Mouse (Mus musculus): ENCODE data around the gene Gmfg. TPM values are rescaled to one million over a fixed set of nuclear protein-coding genes. Genes with fewer than 3 reads are reported as not detected.

Gmfg gene
- total RNA-seq, 2 experiments from 2014 or later = 0.86 to 2.3 TPM

- no peak for DNase-seq (ENCODE audit: low spot score in 2 of 2)
- Histone ChIP-seq H3K27ac (peak overlapping the region; percentile 43; the same call in 1 of the 2 replicates), H3K4me3 (no peak overlapping the region)
- TF ChIP-seq CTCF (conservative IDR thresholded peaks at IDR 0.05) = no peak
These were observed 19.1 kb upstream of the Gmfg start for GRCm38 (mm10) chr7:28418096-28418670.

DNA sequence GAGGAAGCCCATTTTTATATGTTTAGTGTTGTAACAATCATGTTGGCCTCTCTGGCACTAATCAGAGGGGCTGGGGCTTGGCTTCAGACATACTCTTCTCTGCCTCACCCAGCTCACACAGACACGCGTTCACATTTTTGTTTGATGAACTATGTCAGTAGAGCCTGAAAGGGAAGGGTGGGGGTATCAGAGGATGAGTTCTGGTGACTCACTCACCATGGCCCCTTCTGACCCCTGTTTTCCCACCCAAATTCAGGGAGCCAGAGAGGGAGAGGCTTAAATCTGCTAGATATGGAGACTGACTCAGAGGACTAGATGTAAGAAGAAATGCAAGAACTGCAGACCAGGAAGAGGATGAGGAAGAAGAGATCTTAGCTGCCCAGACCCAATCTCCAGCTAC, 17.8 kb upstream of the Gmfg start:
- no peak for TF ChIP-seq CTCF (conservative IDR thresholded peaks at IDR 0.05)
- H3K27ac ChIP-seq = peak overlapping the region; percentile 18; the same call in 1 of the 2 replicates
- H3K4me3 ChIP-seq = no peak overlapping the region
- DNase-seq (ENCODE audit: low spot score in 2 of 2) = no peak

DNA sequence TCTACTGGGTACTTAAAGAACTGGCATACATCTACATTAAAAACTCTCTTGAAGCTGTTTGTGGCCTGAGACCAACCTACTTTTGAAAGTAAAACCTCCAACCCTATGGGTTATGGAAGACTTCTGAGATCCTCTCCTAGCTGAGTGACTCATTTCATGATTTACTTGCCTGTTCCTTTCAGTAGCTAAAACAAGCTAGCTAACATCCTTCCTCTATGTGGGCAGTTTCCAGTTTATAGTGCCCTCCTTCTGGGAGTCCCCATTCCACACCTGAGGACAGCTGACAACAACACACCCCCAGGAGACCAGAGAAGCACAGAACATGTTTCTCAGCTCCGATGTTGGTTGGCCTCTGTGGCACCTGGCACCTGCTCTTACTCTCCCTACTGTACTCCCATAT, 14.2 kb upstream of the Gmfg start:
- Histone ChIP-seq H3K27ac (no peak overlapping the region), H3K4me3 (no peak overlapping the region)
- no peak for TF ChIP-seq CTCF (conservative IDR thresholded peaks at IDR 0.05)
- no peak for DNase-seq (ENCODE audit: low spot score in 2 of 2)

- no peak for DNase-seq (ENCODE audit: low spot score in 2 of 2)
- Histone ChIP-seq H3K27ac (no peak overlapping the region), H3K4me3 (no peak overlapping the region)
- TF ChIP-seq CTCF (conservative IDR thresholded peaks at IDR 0.05) = no peak
These were observed 9.5 kb upstream of the Gmfg start for GRCm38 (mm10) chr7:28427738-28428137.

DNA sequence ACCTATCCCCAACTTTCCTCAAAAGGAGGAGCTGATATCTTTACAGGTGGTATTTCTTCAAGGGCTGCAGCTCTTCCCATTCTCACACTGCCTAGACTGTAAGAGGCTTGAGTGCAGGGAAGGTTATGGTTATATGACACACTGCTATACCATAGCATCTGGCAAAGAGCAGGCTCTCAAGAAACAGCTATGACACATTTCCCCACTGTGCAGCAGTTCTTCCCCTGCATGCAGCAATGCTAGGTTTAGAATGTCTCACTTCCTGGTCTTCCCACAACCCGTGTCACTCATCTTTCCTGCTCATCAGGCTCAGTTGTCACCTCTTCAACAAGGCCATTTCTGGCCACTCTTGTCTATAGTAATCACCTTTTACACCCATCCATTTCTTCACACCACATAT, 6.7 kb upstream of the Gmfg start:
- Histone ChIP-seq H3K4me3 (no peak overlapping the region), H3K27ac (no peak overlapping the region)
- no peak for DNase-seq (ENCODE audit: low spot score in 2 of 2)
- TF ChIP-seq CTCF (conservative IDR thresholded peaks at IDR 0.05) = no peak

GRCm38 (mm10) chr7:28432252-28432651, 5.0 kb upstream of the Gmfg start:
- H3K27ac ChIP-seq = no peak overlapping the region
- no peak overlapping the region for H3K4me3 ChIP-seq
- no peak for TF ChIP-seq CTCF (conservative IDR thresholded peaks at IDR 0.05)
- DNase-seq (ENCODE audit: low spot score in 2 of 2) = no peak

DNA sequence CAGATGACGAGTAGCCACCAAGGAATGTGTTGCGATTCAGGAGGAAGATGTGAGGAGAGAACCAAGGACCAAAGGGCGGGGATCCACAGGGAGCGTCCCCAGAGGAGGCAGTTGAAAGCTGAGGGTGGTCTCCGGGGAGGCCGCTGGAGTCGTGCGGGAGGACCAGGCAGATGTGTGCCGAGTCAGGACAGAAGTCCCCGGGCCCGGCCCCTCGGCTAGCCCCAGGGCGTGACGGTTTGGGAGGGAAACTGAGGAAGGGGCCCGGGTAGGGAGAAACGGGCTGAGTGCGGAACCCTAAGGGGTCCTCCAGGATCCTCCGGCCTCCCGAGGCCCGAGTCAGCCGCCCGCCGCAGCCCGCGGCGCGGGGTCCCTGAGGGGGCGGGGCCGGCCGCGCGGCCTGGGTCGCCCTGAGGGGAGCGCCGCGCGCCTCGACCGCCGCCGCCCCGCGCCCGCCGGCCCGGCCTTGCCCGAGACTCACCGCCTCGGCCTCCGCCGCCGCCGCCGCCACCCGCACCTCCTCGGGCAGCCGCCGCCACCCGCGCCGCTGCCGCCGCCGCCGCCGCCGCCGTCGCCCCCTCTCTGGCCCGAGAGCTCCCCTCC, 1.5 kb upstream of the Gmfg start:
- no peak for DNase-seq (ENCODE audit: low spot score in 2 of 2)
- Histone ChIP-seq H3K27ac (peak overlapping the region; percentile 80), H3K4me3 (peak overlapping the region; percentile 91)
- no peak for TF ChIP-seq CTCF (conservative IDR thresholded peaks at IDR 0.05)

DNA sequence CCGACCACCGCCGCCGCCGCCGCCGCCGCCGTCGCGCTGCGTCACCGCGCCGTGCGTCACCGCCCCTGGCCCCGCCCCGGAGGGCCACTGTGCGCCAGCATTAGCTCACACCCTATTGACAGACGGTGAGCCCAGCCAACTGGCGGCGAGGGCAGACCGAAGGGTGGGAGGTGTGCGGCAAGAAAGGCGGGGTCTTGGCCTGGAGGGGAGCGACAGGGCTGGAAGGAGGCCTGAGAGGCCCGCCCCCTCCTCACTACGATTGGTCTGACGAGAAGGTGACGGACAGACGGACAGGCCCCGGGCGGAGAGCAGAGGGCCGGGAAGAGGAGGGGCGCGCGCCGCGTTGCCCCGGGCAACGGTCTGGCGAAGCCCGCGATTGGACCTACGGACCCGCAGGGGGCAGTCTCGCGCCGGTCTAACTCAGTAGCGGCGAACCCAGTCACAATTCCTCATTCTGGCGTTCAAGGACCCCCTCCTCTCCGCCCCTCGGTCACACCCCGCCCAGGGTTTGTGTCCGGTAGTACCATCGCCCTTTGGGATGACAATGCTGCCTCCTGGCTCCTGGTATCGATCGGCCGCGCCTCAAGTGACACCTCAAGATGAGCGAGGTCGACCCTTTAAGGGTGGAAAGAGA, 859 bp upstream of the Gmfg start:
- DNase-seq (ENCODE audit: low spot score in 2 of 2) = peak; percentile 100
- Histone ChIP-seq H3K27ac (peak overlapping the region; percentile 93), H3K4me3 (peak overlapping the region; percentile 77)
- TF ChIP-seq CTCF (conservative IDR thresholded peaks at IDR 0.05) = peak; percentile 75

- TF ChIP-seq CTCF (conservative IDR thresholded peaks at IDR 0.05) = no peak
- H3K27ac ChIP-seq = no peak overlapping the region
- H3K4me3 ChIP-seq = no peak overlapping the region
- DNase-seq (ENCODE audit: low spot score in 2 of 2) = no peak
These were observed 717 bp downstream of the Gmfg start for GRCm38 (mm10) chr7:28437964-28438363.

DNA sequence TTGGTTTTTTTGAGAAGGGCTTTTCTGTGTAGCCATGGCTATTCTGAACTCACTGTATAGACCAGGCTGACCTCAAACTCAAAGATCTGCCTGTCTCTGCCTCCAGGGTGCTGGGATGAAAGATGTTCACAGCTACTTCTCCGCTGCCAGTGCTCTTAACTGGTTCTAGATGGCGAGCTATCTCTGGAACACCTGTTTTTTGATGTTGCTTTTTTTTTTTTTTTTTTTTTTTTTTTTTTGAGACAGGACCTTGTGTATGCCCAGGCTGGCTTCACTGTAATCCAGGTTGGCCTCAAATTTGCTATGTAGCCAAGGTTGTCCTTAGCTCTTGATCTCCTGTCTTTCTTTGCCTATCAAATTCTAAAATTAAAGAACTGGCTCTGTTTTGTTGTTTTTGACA, 1.5 kb downstream of the Gmfg start:
- DNase-seq (ENCODE audit: low spot score in 2 of 2) = no peak
- H3K27ac ChIP-seq = no peak overlapping the region
- H3K4me3 ChIP-seq = no peak overlapping the region
- TF ChIP-seq CTCF (conservative IDR thresholded peaks at IDR 0.05) = no peak

DNA sequence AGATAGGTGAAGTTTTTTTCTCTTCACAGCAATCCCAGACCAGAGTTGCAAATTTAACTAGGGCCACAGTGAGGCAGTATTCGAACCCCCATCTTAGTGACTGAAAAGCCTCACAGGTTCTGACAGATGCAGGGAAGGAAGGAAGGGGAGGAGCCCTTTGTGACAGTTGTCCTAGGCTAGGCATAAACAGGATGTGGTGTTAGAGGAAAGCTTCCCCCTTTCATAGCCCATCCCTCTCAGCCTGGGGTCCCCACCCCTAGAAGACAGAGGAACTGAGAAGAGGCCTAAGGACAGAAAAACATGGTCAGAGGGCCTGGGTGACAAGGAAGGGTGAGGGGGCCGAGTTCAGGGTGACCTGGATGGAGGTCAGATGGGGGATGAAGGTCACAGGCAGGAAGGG, 3.5 kb downstream of the Gmfg start:
- Histone ChIP-seq H3K4me3 (no peak overlapping the region), H3K27ac (no peak overlapping the region)
- TF ChIP-seq CTCF (conservative IDR thresholded peaks at IDR 0.05) = no peak
- no peak for DNase-seq (ENCODE audit: low spot score in 2 of 2)

- DNase-seq (ENCODE audit: low spot score in 2 of 2) = no peak
- H3K27ac ChIP-seq = no peak overlapping the region
- no peak for TF ChIP-seq CTCF (conservative IDR thresholded peaks at IDR 0.05)
- no peak overlapping the region for H3K4me3 ChIP-seq
These were observed 4.7 kb downstream of the Gmfg start for GRCm38 (mm10) chr7:28441776-28442485.

DNA sequence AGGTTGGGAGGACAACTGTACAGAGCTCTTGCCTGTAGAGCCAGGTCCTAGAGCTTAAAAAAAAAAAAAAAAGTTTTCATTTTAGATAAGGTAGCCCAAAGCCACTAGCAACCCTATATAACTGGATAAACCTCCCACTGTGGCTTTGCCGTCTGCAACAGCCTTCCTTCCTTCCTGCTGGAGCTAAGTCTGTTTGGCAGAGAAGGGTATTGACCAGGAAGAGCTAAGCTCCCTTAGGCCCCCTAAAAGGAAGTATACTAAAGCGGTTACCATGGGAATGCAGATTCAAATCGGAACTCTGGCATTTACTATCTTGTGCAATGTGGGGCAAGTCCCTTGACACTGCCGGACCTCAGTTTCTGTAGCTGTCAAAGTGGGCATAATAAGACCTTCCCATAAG, 5.4 kb downstream of the Gmfg start:
- no peak for TF ChIP-seq CTCF (conservative IDR thresholded peaks at IDR 0.05)
- no peak for DNase-seq (ENCODE audit: low spot score in 2 of 2)
- H3K4me3 ChIP-seq = no peak overlapping the region
- H3K27ac ChIP-seq = no peak overlapping the region

Measured in layer of hippocampus, adult 2 months (tissue).